Mouse (Mus musculus) liver, embryonic 14.5 days (tissue): ENCODE results near the gene Syt1. TPM values are rescaled to one million over a fixed set of nuclear protein-coding genes. Genes with fewer than 3 reads are reported as not detected.

Experiments used
- ATAC-seq: fragments of 200-750 bp; cut with Nextera tagmentation; 2 replicates; pipeline ENCODE4 v1.8.0; 2017; ENCODE audit warnings: moderate number of reproducible peaks, mild to moderate bottlenecking, moderate library complexity; ENCODE audit not compliant: insufficient read depth
- DNase-seq, 3 experiments: peaks; one replicate each; pipeline ENCODE4 v3.0.0-alpha.2; 2012 to 2013; ENCODE audit warnings: low read depth in 3 of 3, low spot score in 3 of 3
- H3K27ac ChIP-seq: fragments of 300-500 bp; sonication (generic); 2 replicates; pipeline ENCODE4 v1.5.1; 2014; ENCODE audit warnings: moderate library complexity, mild to moderate bottlenecking, control low read depth, inconsistent platforms
- H3K27me3 ChIP-seq: fragments of 300-500 bp; sonication (generic); 2 replicates; pipeline ENCODE4 v1.6.1; 2014; ENCODE audit warnings: mild to moderate bottlenecking, low read length, moderate library complexity; ENCODE audit not compliant: control insufficient read depth, insufficient read depth
- H3K36me3 ChIP-seq: fragments of 300-500 bp; sonication (generic); replicated peaks from 2 replicates; pipeline ENCODE4 v1.6.1; 2014; ENCODE audit warnings: low read depth; ENCODE audit not compliant: control insufficient read depth, insufficient read depth
- H3K4me1 ChIP-seq, 2 experiments: fragments of 200-500 bp in 1 of 2; fragments of 300-500 bp in 1 of 2; sonication (generic) in 1 of 2; replicated peaks; 2 replicates each; pipeline ENCODE4 v1.6.1; 2012 to 2014; ENCODE audit warnings: antibody characterized with exemption in 1 of 2, inconsistent platforms in 1 of 2, low read length in 1 of 2; ENCODE audit not compliant: control insufficient read depth in 2 of 2, insufficient read depth in 2 of 2
- H3K4me2 ChIP-seq: fragments of 300-500 bp; sonication (generic); 2 replicates; pipeline ENCODE4 v1.6.1; 2014; ENCODE audit warnings: low read depth, mild to moderate bottlenecking, control low read depth, moderate library complexity
- H3K4me3 ChIP-seq, 2 experiments: fragments of 200-500 bp in 1 of 2; fragments of 300-500 bp in 1 of 2; sonication (generic) in 1 of 2; 2 replicates each; pipeline ENCODE4 v1.5.1; 2012 to 2014; ENCODE audit warnings: low read depth in 2 of 2, low read length in 2 of 2, mild to moderate bottlenecking in 2 of 2, control low read depth in 1 of 2, inconsistent platforms in 1 of 2, moderate library complexity in 1 of 2; ENCODE audit not compliant: insufficient read depth in 1 of 2
- H3K9ac ChIP-seq: fragments of 300-500 bp; sonication (generic); replicated peaks from 2 replicates; pipeline ENCODE4 v1.6.1; 2014; ENCODE audit warnings: mild to moderate bottlenecking, control low read depth, moderate library complexity
- H3K9me3 ChIP-seq: fragments of 300-500 bp; sonication (generic); 2 replicates; pipeline ENCODE4 v1.6.1; 2016; ENCODE audit warnings: low read length, mixed read lengths; ENCODE audit not compliant: control insufficient read depth
- CTCF ChIP-seq: IDR thresholded peaks from 2 replicates; pipeline ENCODE4 v1.5.1; 2016; ENCODE audit warnings: antibody characterized with exemption, low read depth, control low read depth
- EP300 ChIP-seq: IDR thresholded peaks from 2 replicates; pipeline ENCODE4 v1.6.1; 2016; ENCODE audit warnings: antibody characterized with exemption, low read depth
- WGBS: fragments of 180-500 bp; shearing (Covaris S2); extraction: QIAGEN DNeasy Blood & Tissue Kit; methylation state at CpG from one replicate; pipeline ENCODE4 v1.1.7; 2014; ENCODE audit not compliant: insufficient replicate concordance; 5-methylcytosine and 5-hydroxymethylcytosine counted together
- polyA plus RNA-seq, 2 experiments: library from polyadenylated mRNA; depleted of rRNA in 1 of 2; stranded (reverse) in 1 of 2; unstranded in 1 of 2; fragments of >200 nt; fragmentation: Nextera tagmentation in 1 of 2; extraction: Ambion mirVana in 1 of 2; gene quantifications; 2 replicates each; pipeline versions ENCODE4 v1.2.1 to v1.2.3; 2012 to 2014

Gene Syt1
- polyA plus RNA-seq, 2 experiments: 0.02 to 0.04 TPM

GRCm38 (mm10) chr10:108875730-108876129 is 135.1 kb downstream of the Syt1 start:
- Histone ChIP-seq H3K4me3 (no peak overlapping the region), H3K9me3 (no peaks in the 10 kb centered on the region), H3K27me3 (no peaks in the 10 kb centered on the region), H3K4me1 (no peaks in the 10 kb centered on the region), H3K9ac (no peak overlapping the region), H3K36me3 (no peaks in the 10 kb centered on the region), H3K4me2 (no peak overlapping the region), H3K27ac (no peak overlapping the region)
- no peak for ATAC-seq
- 63% methylated on average over 5 of the region's 5 CpGs for WGBS
- TF ChIP-seq CTCF (no peak), EP300 (no peak)
- no peak for DNase-seq

- Histone ChIP-seq H3K27me3 (no peaks in the 10 kb centered on the region), H3K9ac (no peak overlapping the region), H3K27ac (no peak overlapping the region), H3K4me1 (no peaks in the 10 kb centered on the region), H3K4me3 (no peak overlapping the region), H3K36me3 (no peaks in the 10 kb centered on the region), H3K4me2 (no peak overlapping the region), H3K9me3 (no peaks in the 10 kb centered on the region)
- WGBS: 56% methylated on average over 4 of the region's 4 CpGs
- no peak for TF ChIP-seq EP300
- TF ChIP-seq CTCF: no peak
- DNase-seq: no peak
- ATAC-seq: no peak
These were observed 136.1 kb downstream of the Syt1 start for GRCm38 (mm10) chr10:108874687-108875086.

GRCm38 (mm10) chr10:108872359-108872758 is 138.4 kb downstream of the Syt1 start:
- DNase-seq (no peak), ATAC-seq (no peak)
- Histone ChIP-seq H3K36me3 (no peaks in the 10 kb centered on the region), H3K27ac (no peak overlapping the region), H3K9ac (no peak overlapping the region), H3K27me3 (no peaks in the 10 kb centered on the region), H3K4me3 (no peak overlapping the region), H3K4me2 (no peak overlapping the region), H3K4me1 (no peaks in the 10 kb centered on the region), H3K9me3 (no peaks in the 10 kb centered on the region)
- 84% methylated on average over 6 of the region's 6 CpGs for WGBS
- no peak for TF ChIP-seq EP300
- TF ChIP-seq CTCF: no peak

GRCm38 (mm10) chr10:108870586-108870985 is 140.2 kb downstream of the Syt1 start:
- no peak for ATAC-seq
- Histone ChIP-seq H3K9ac (no peak overlapping the region), H3K27me3 (no peaks in the 10 kb centered on the region), H3K27ac (no peak overlapping the region), H3K36me3 (no peaks in the 10 kb centered on the region), H3K4me1 (no peaks in the 10 kb centered on the region), H3K9me3 (no peaks in the 10 kb centered on the region), H3K4me3 (no peak overlapping the region), H3K4me2 (no peak overlapping the region)
- DNase-seq: no peak
- TF ChIP-seq CTCF (no peak), EP300 (no peak)
- WGBS: 63% methylated on average over 4 of the region's 4 CpGs

- TF ChIP-seq CTCF: no peak
- H3K4me1 ChIP-seq: no peaks in the 10 kb centered on the region
- H3K4me2 ChIP-seq: no peak overlapping the region
- H3K36me3 ChIP-seq: no peaks in the 10 kb centered on the region
- no peak overlapping the region for H3K9ac ChIP-seq
- WGBS: 56% methylated on average over 4 of the region's 4 CpGs
- no peaks in the 10 kb centered on the region for H3K27me3 ChIP-seq
- ATAC-seq (no peak), DNase-seq (no peak)
- H3K9me3 ChIP-seq: no peaks in the 10 kb centered on the region
- no peak overlapping the region for H3K4me3 ChIP-seq
- H3K27ac ChIP-seq: no peak overlapping the region
These were observed 142.6 kb downstream of the Syt1 start for GRCm38 (mm10) chr10:108868136-108868535.

GRCm38 (mm10) chr10:108867202-108867601 is 143.6 kb downstream of the Syt1 start:
- Histone ChIP-seq H3K9me3 (no peaks in the 10 kb centered on the region), H3K4me2 (no peak overlapping the region), H3K27me3 (no peaks in the 10 kb centered on the region), H3K9ac (no peak overlapping the region), H3K4me1 (no peaks in the 10 kb centered on the region), H3K27ac (no peak overlapping the region), H3K4me3 (no peak overlapping the region), H3K36me3 (no peaks in the 10 kb centered on the region)
- 60% methylated on average over 6 of the region's 6 CpGs for WGBS
- no peak for TF ChIP-seq EP300
- no peak for TF ChIP-seq CTCF
- no peak for ATAC-seq
- no peak for DNase-seq
